Mouse (Mus musculus): Measurements from ENCODE around the gene Sit1.

Sit1 gene

GRCm38 (mm10) chr4:43465935-43466334, 17.6 kb downstream of the Sit1 start:
- no peak for DNase-seq

GRCm38 (mm10) chr4:43463102-43463501, 20.4 kb downstream of the Sit1 start:
- no peak for DNase-seq

- DNase-seq = no peak
Measured at GRCm38 (mm10) chr4:43457124-43457523, 26.4 kb downstream of the Sit1 start.

- DNase-seq = no peak
Measured at GRCm38 (mm10) chr4:43456470-43456869, 27.1 kb downstream of the Sit1 start.

- no peak for DNase-seq
Measured at GRCm38 (mm10) chr4:43454041-43454836, 29.3 kb downstream of the Sit1 start, which contains the start of gene Cd72. Cd72 (minus strand) TSS chr4:43454628.

GRCm38 (mm10) chr4:43453413-43453812, 30.1 kb downstream of the Sit1 start:
- no peak for DNase-seq

GRCm38 (mm10) chr4:43452315-43452714, 31.2 kb downstream of the Sit1 start:
- no peak for DNase-seq

- no peak for DNase-seq
Measured at GRCm38 (mm10) chr4:43448554-43448953, 35.0 kb downstream of the Sit1 start.

GRCm38 (mm10) chr4:43447251-43447650, 36.3 kb downstream of the Sit1 start:
- no peak for DNase-seq

GRCm38 (mm10) chr4:43443511-43443910, 40.0 kb downstream of the Sit1 start:
- DNase-seq = no peak

GRCm38 (mm10) chr4:43442456-43443361, 40.8 kb downstream of the Sit1 start:
- DNase-seq = peak; percentile 76

GRCm38 (mm10) chr4:43442044-43442443, 41.5 kb downstream of the Sit1 start:
- peak; percentile 99 for DNase-seq

- DNase-seq = peak; percentile 65
Measured at GRCm38 (mm10) chr4:43441639-43442038, 41.9 kb downstream of the Sit1 start, which contains the start of gene Tesk1. Tesk1 (plus strand) TSS chr4:43441939.

GRCm38 (mm10) chr4:43432832-43433231, 50.7 kb downstream of the Sit1 start:
- no peak for DNase-seq

Measured in cerebellum, adult 9-10 months (tissue).